Mouse (Mus musculus): ENCODE measurements at regions not wholly inside any gene's neighbourhood (a gene's known extent, or its start where the extent isn't known, plus 50 kb on each side); places are given as distances from the start of the nearest gene placed in this dataset.

GRCm38 (mm10) chr13:53717086-53717485, 244.2 kb upstream of the Msx2 start:
- DNase-seq (ENCODE audit: low spot score): no peak

GRCm38 (mm10) chr13:53709062-53709461, 236.2 kb upstream of the Msx2 start:
- no peak for DNase-seq (ENCODE audit: low spot score)

GRCm38 (mm10) chr13:53707548-53707947, 234.7 kb upstream of the Msx2 start:
- DNase-seq (ENCODE audit: low spot score): no peak

- no peak for DNase-seq (ENCODE audit: low spot score)
Observed at GRCm38 (mm10) chr13:53704104-53704503, 231.2 kb upstream of the Msx2 start.

GRCm38 (mm10) chr13:53700236-53700635, 227.4 kb upstream of the Msx2 start:
- DNase-seq (ENCODE audit: low spot score): no peak

GRCm38 (mm10) chr13:53697954-53698353, 225.1 kb upstream of the Msx2 start:
- DNase-seq (ENCODE audit: low spot score): no peak

- no peak for DNase-seq (ENCODE audit: low spot score)
Observed at GRCm38 (mm10) chr13:53695385-53695784, 222.5 kb upstream of the Msx2 start.

GRCm38 (mm10) chr13:53688934-53689333, 216.1 kb upstream of the Msx2 start:
- no peak for DNase-seq (ENCODE audit: low spot score)

GRCm38 (mm10) chr13:53688489-53688888, 215.6 kb upstream of the Msx2 start:
- peak; percentile 23 for DNase-seq (ENCODE audit: low spot score)

GRCm38 (mm10) chr13:53684498-53684897, 211.6 kb upstream of the Msx2 start:
- no peak for DNase-seq (ENCODE audit: low spot score)

GRCm38 (mm10) chr13:53677187-53677586, 204.3 kb upstream of the Msx2 start:
- DNase-seq (ENCODE audit: low spot score): no peak

GRCm38 (mm10) chr13:53670361-53670760, 197.5 kb upstream of the Msx2 start:
- no peak for DNase-seq (ENCODE audit: low spot score)

GRCm38 (mm10) chr13:53667518-53667917, 194.6 kb upstream of the Msx2 start:
- DNase-seq (ENCODE audit: low spot score): no peak

- no peak for DNase-seq (ENCODE audit: low spot score)
Observed at GRCm38 (mm10) chr13:53665592-53665991, 192.7 kb upstream of the Msx2 start.

GRCm38 (mm10) chr13:53664631-53665230, 191.9 kb upstream of the Msx2 start:
- DNase-seq (ENCODE audit: low spot score): peak; percentile 6

GRCm38 (mm10) chr13:53652826-53653225, 180.0 kb upstream of the Msx2 start:
- no peak for DNase-seq (ENCODE audit: low spot score)

- no peak for DNase-seq (ENCODE audit: low spot score)
Observed at GRCm38 (mm10) chr13:53648353-53648752, 175.5 kb upstream of the Msx2 start.

GRCm38 (mm10) chr13:53642557-53642956, 169.7 kb upstream of the Msx2 start:
- no peak for DNase-seq (ENCODE audit: low spot score)

- DNase-seq (ENCODE audit: low spot score): no peak
Observed at GRCm38 (mm10) chr13:53639584-53639983, 166.7 kb upstream of the Msx2 start.

- no peak for DNase-seq (ENCODE audit: low spot score)
Observed at GRCm38 (mm10) chr13:53639115-53639514, 166.2 kb upstream of the Msx2 start.

GRCm38 (mm10) chr13:53636011-53636410, 163.1 kb upstream of the Msx2 start:
- no peak for DNase-seq (ENCODE audit: low spot score)

GRCm38 (mm10) chr13:53634637-53635203, 161.8 kb upstream of the Msx2 start:
- DNase-seq (ENCODE audit: low spot score): no peak

- no peak for DNase-seq (ENCODE audit: low spot score)
Observed at GRCm38 (mm10) chr13:53598050-53598449, 125.2 kb upstream of the Msx2 start.

Data from heart, adult 8-10 months (tissue).